Mouse (Mus musculus) left cerebral cortex, adult 2 months (tissue): Measurements from ENCODE around the gene Sh2d7. TPM values are rescaled to one million over a fixed set of nuclear protein-coding genes. Genes with fewer than 3 reads are reported as not detected.
A peak's percentile ranks its signal among the peaks of the same experiment; 100 is the strongest.
"Not testable (repeated sequence)": the region's sequence is repeated elsewhere in the genome, so short reads cannot be mapped to it uniquely, and the experiment has no call there.

Source experiments
- DNase-seq, 2 experiments: peaks; one replicate each; pipeline ENCODE4 v3.0.0; 2021 to 2022; ENCODE audit warnings: low spot score in 2 of 2, mixed read lengths in 1 of 2; ENCODE audit errors: extremely low spot score in 1 of 2
- H3K27ac ChIP-seq: fragments of 200-600 bp; 2 replicates; pipeline ENCODE4 v1.8.1; 2022
- H3K4me3 ChIP-seq: fragments of 200-600 bp; 2 replicates; pipeline ENCODE4 v1.8.1; 2022
- CTCF ChIP-seq: fragments of 200-600 bp; IDR thresholded peaks from 2 replicates; pipeline ENCODE4 v1.8.1; 2022; ENCODE audit warnings: antibody characterized with exemption, mild to moderate bottlenecking, moderate library complexity
- intact Hi-C: fragments of 180-260 bp; cut with DNase I; formaldehyde crosslinking; loops from one replicate; pipeline ENCODE4 v1.15.1; 2025
- total RNA-seq, 2 experiments: library from RNA; stranded (reverse); gene quantifications; 2 replicates each; pipeline ENCODE4 v1.2.3; 2021

Gene Sh2d7
- total RNA-seq, 2 experiments from 2014 or later: 0.11 TPM; not detected in 1

- intact Hi-C loops: loop anchor here (1.0 to 5.0 kb wide), 2 partner anchors 60 to 109 kb away; no protein-coding TSS in a partner anchor
- H3K27ac ChIP-seq: no peak overlapping the region
- DNase-seq: peak; percentile 54 to 61
Observed at GRCm38 (mm10) chr9:54547536-54547935, 8.8 kb downstream of the Sh2d7 start.

GRCm38 (mm10) chr9:54549433-54549832 lies 10.6 kb downstream of the Sh2d7 start:
- intact Hi-C loops: loop anchor here (5.0 kb wide), 1 partner anchor 62 kb away; no protein-coding TSS in a partner anchor
- no peak for TF ChIP-seq CTCF
- Histone ChIP-seq H3K27ac (no peak overlapping the region), H3K4me3 (no peak overlapping the region)
- DNase-seq: no peak

More at GRCm38 (mm10) chr9:54547536-54547935, 8.8 kb downstream of the Sh2d7 start:
- TF ChIP-seq CTCF: peak; percentile 89
- no peak overlapping the region for H3K4me3 ChIP-seq

- intact Hi-C loops: no loop called here
- no peak overlapping the region for H3K4me3 ChIP-seq
- no peak overlapping the region for H3K27ac ChIP-seq
- peak; percentile 53 for TF ChIP-seq CTCF
- DNase-seq: peak in 1 of 2 experiments; percentile 38
Observed at GRCm38 (mm10) chr9:54552409-54552808, 13.6 kb downstream of the Sh2d7 start.

- no peak overlapping the region for H3K4me3 ChIP-seq
- no peak for TF ChIP-seq CTCF
- intact Hi-C loops: no loop called here
- no peak overlapping the region for H3K27ac ChIP-seq
- no peak for DNase-seq
Observed at GRCm38 (mm10) chr9:54555044-54555443, 16.3 kb downstream of the Sh2d7 start.

GRCm38 (mm10) chr9:54558731-54559130 lies 19.9 kb downstream of the Sh2d7 start:
- TF ChIP-seq CTCF: no peak
- no peak for DNase-seq
- no peak overlapping the region for H3K27ac ChIP-seq
- intact Hi-C loops: no loop called here
- H3K4me3 ChIP-seq: no peak overlapping the region

- H3K4me3 ChIP-seq: peak within 1 kb of the TSS; percentile 58
- peak; percentile 67 to 78 for DNase-seq
- TF ChIP-seq CTCF: peak; percentile 38
- peak within 1 kb of the TSS; percentile 47; the same call in 1 of the 2 replicates for H3K27ac ChIP-seq
- intact Hi-C loops: no loop called here
Observed at GRCm38 (mm10) chr9:54559771-54560471, 21.1 kb downstream of the Sh2d7 start, which contains the start of gene Cib2. Cib2 (minus strand) TSS chr9:54560218.

- Histone ChIP-seq H3K27ac (no peak overlapping the region), H3K4me3 (no peak overlapping the region)
- TF ChIP-seq CTCF: peak; percentile 11
- DNase-seq: no peak
- intact Hi-C loops: no loop called here
Observed at GRCm38 (mm10) chr9:54560831-54561601, 22.2 kb downstream of the Sh2d7 start.

GRCm38 (mm10) chr9:54566958-54567357 lies 28.2 kb downstream of the Sh2d7 start:
- no peak overlapping the region for H3K27ac ChIP-seq
- DNase-seq: no peak
- intact Hi-C loops: no loop called here
- H3K4me3 ChIP-seq: no peak overlapping the region
- TF ChIP-seq CTCF: no peak

GRCm38 (mm10) chr9:54568732-54569131 lies 29.9 kb downstream of the Sh2d7 start:
- no peak overlapping the region for H3K27ac ChIP-seq
- intact Hi-C loops: no loop called here
- peak; percentile 20; the same call in 1 of the 2 replicates for TF ChIP-seq CTCF
- H3K4me3 ChIP-seq: no peak overlapping the region
- DNase-seq: no peak

GRCm38 (mm10) chr9:54571130-54571839 lies 32.5 kb downstream of the Sh2d7 start:
- no peak for TF ChIP-seq CTCF
- no peak for DNase-seq
- intact Hi-C loops: no loop called here
- no peak overlapping the region for H3K4me3 ChIP-seq
- H3K27ac ChIP-seq: no peak overlapping the region

- Histone ChIP-seq H3K4me3 (no peak overlapping the region), H3K27ac (no peak overlapping the region)
- no peak for DNase-seq
- TF ChIP-seq CTCF: no peak
- intact Hi-C loops: no loop called here
Observed at GRCm38 (mm10) chr9:54583712-54584111, 44.9 kb downstream of the Sh2d7 start.

GRCm38 (mm10) chr9:54584127-54584526 lies 45.3 kb downstream of the Sh2d7 start:
- DNase-seq, H3K4me3 ChIP-seq, intact Hi-C loops, H3K27ac ChIP-seq: not testable (repeated sequence)
